8 mouse cellular contexts compared by ENCODE assay signal in the genomic region with DNA sequence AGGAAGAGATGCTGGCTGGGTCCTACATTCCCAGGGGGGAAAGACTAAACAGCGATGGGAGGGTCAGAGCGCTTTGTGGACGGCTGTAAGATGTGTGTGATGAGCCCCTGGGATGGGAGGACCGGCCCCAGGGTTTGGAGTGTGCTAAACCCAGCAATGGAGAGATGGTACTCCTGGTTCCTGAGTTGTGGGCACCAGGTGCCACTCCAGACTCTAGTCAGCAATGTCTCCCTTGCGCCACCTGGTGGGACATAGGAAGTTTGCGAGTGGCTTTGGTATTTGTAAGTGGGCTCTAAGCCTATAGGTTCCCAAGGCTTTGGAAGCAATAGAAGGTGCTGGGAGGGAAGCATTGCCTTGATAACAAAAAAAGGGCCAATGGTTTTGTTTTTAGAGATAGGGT. TPM values are rescaled to one million over a fixed set of nuclear protein-coding genes. Genes with fewer than 3 reads are reported as not detected.
DNase-seq lines count a peak whose midpoint lies in the region; ATAC-seq and TF ChIP-seq lines count a peak whose summit lies in the region.

No protein-coding gene starts in this region.

- peak; percentile 97 for TF ChIP-seq CTCF in lung, postnatal 0 days (IDR thresholded peaks at IDR 0.05)

- H3K4me2 ChIP-seq in lung, postnatal 0 days (replicated peaks; ENCODE audit: low read depth, low read length): peak overlapping the region; percentile 69; the same call in 1 of the 2 replicates

- ATAC-seq in hematopoietic stem cell, adult 5-6 weeks (replicated peaks in 1 of 2; ENCODE audit: insufficient read depth in 1 of 2, low FRiP score in 2 of 2, low TSS enrichment in 1 of 2, low read depth in 1 of 2, poor library complexity in 2 of 2, severe bottlenecking in 2 of 2): peak; percentile 63 to 66
- 0 out of 2 replicates have a peak, but pooled peaks have one; percentile 9 for ATAC-seq in lung, postnatal 0 days

- peak; percentile 78 for DNase-seq in Muller cell, postnatal 12 days (ENCODE audit: inconsistent ontology term)
- peak; percentile 84 for DNase-seq in cerebellum, adult 8-10 months
- peak; percentile 91 for DNase-seq in forelimb bud, embryonic 11.5 days (ENCODE audit: low read depth, low spot score)
- DNase-seq in layer of hippocampus, adult 9-10 months (ENCODE audit: low spot score): peak; percentile 65
- peak; percentile 93 for DNase-seq in lung, postnatal 0 days (ENCODE audit: low spot score)
- peak; percentile 76 for DNase-seq in ovary, postnatal 14 days (ENCODE audit: low spot score)
- DNase-seq in thymus, postnatal 0 days (ENCODE audit: low spot score): peak; percentile 88

- H3K4me1 ChIP-seq in lung, postnatal 0 days (ENCODE audit: insufficient read depth, low read depth, low read length): peaks cover 12% of the 10 kb centered on the region; the same call in 1 of the 2 replicates

- H3K27ac ChIP-seq in lung, postnatal 0 days (ENCODE audit: low read length): no peak overlapping the region; the same call in 1 of the 2 replicates

- H3K9me3 ChIP-seq in lung, postnatal 0 days (ENCODE audit: low read length): no peaks in the 10 kb centered on the region

- H3K36me3 ChIP-seq in lung, postnatal 0 days (ENCODE audit: insufficient read depth, low read length): no peaks in the 10 kb centered on the region

- H3K9ac ChIP-seq in lung, postnatal 0 days (replicated peaks; ENCODE audit: low read depth): no peak overlapping the region

- H3K4me3 ChIP-seq in lung, postnatal 0 days (ENCODE audit: low read depth, low read length): 0 out of 2 replicates have a peak overlapping the region, but pooled peaks have one; percentile 14

- no peaks in the 10 kb centered on the region for H3K27me3 ChIP-seq in lung, postnatal 0 days (replicated peaks; ENCODE audit: insufficient read depth, low read length)

- 0% methylated on average over 6 of the region's 6 CpGs for WGBS in lung, postnatal 0 days

- no peak for TF ChIP-seq EP300 in lung, postnatal 0 days (IDR thresholded peaks at IDR 0.05)

RNA-seq across cellular contexts. Expression of a gene that starts 0.9 kb away (rescaled TPM):
- 0.38 TPM in 1 of 2 replicates, not detected in the other for total RNA-seq in hematopoietic stem cell, adult 5-6 weeks (2017)
- 77.3 and 77.7 TPM in 2 replicates for polyA plus RNA-seq in lung, postnatal 0 days (2015; fragmentation: Nextera tagmentation; extraction: Ambion mirVana)
- polyA plus RNA-seq in thymus, postnatal 0 days (2015; fragmentation: Nextera tagmentation; extraction: Ambion mirVana): 4.9 and 6.2 TPM in 2 replicates

RNA-seq across cellular contexts. Expression of a gene that starts 11.0 kb away (rescaled TPM):
- 52.1 and 81.3 TPM in 2 replicates for total RNA-seq in hematopoietic stem cell, adult 5-6 weeks (2017)
- polyA plus RNA-seq in lung, postnatal 0 days (2015; fragmentation: Nextera tagmentation; extraction: Ambion mirVana): 99.3 and 116 TPM in 2 replicates
- 206 and 223 TPM in 2 replicates for polyA plus RNA-seq in thymus, postnatal 0 days (2015; fragmentation: Nextera tagmentation; extraction: Ambion mirVana)

RNA-seq across cellular contexts. Expression of a gene that starts 13.0 kb away (rescaled TPM):
- 0.44 and 1.7 TPM in 2 replicates for total RNA-seq in hematopoietic stem cell, adult 5-6 weeks (2017)
- 300 and 307 TPM in 2 replicates for polyA plus RNA-seq in lung, postnatal 0 days (2015; fragmentation: Nextera tagmentation; extraction: Ambion mirVana)
- 1.4 and 2.4 TPM in 2 replicates for polyA plus RNA-seq in thymus, postnatal 0 days (2015; fragmentation: Nextera tagmentation; extraction: Ambion mirVana)

RNA-seq across cellular contexts. Expression of a gene that starts 13.1 kb away (rescaled TPM):
- total RNA-seq in hematopoietic stem cell, adult 5-6 weeks (2017): 33.2 and 43.8 TPM in 2 replicates
- 44.4 and 46.5 TPM in 2 replicates for polyA plus RNA-seq in lung, postnatal 0 days (2015; fragmentation: Nextera tagmentation; extraction: Ambion mirVana)
- 51.3 and 51.8 TPM in 2 replicates for polyA plus RNA-seq in thymus, postnatal 0 days (2015; fragmentation: Nextera tagmentation; extraction: Ambion mirVana)

RNA-seq across cellular contexts. Expression of a gene that starts 29.9 kb away (rescaled TPM):
- 108 and 186 TPM in 2 replicates for total RNA-seq in hematopoietic stem cell, adult 5-6 weeks (2017)
- 282 and 309 TPM in 2 replicates for polyA plus RNA-seq in lung, postnatal 0 days (2015; fragmentation: Nextera tagmentation; extraction: Ambion mirVana)
- 304 and 318 TPM in 2 replicates for polyA plus RNA-seq in thymus, postnatal 0 days (2015; fragmentation: Nextera tagmentation; extraction: Ambion mirVana)

Comparison
In these comparisons a context has a peak if more than half of its experiments do, and no peak if none do; other contexts are left out.
1. RNA of a gene that starts 0.9 kb away (polyA plus RNA-seq): 77.3 to 77.7 TPM in lung, postnatal 0 days; 4.9 to 6.2 TPM in thymus, postnatal 0 days; every median in the first group is over 10 times any median in the second.
2. RNA of a gene that starts 13.0 kb away (polyA plus RNA-seq): 300 to 307 TPM in lung, postnatal 0 days; 1.4 to 2.4 TPM in thymus, postnatal 0 days; every median in the first group is over 10 times any median in the second.
3. Peak in every context shown above with its lines, with median percentiles within 50 percentile points of each other: DNase-seq.